Mouse (Mus musculus) left cerebral cortex, adult 9 months (tissue): ENCODE data around the gene Timp2.

Experiments used
- DNase-seq, 2 experiments: peaks; one replicate each; pipeline ENCODE4 v3.0.0; 2022; ENCODE audit warnings: low spot score in 2 of 2

Timp2 gene

GRCm38 (mm10) chr11:118295026-118295425 is 60.5 kb downstream of the Timp2 start:
- DNase-seq, result no peak

GRCm38 (mm10) chr11:118292671-118293070 is 62.9 kb downstream of the Timp2 start:
- no peak for DNase-seq

DNA sequence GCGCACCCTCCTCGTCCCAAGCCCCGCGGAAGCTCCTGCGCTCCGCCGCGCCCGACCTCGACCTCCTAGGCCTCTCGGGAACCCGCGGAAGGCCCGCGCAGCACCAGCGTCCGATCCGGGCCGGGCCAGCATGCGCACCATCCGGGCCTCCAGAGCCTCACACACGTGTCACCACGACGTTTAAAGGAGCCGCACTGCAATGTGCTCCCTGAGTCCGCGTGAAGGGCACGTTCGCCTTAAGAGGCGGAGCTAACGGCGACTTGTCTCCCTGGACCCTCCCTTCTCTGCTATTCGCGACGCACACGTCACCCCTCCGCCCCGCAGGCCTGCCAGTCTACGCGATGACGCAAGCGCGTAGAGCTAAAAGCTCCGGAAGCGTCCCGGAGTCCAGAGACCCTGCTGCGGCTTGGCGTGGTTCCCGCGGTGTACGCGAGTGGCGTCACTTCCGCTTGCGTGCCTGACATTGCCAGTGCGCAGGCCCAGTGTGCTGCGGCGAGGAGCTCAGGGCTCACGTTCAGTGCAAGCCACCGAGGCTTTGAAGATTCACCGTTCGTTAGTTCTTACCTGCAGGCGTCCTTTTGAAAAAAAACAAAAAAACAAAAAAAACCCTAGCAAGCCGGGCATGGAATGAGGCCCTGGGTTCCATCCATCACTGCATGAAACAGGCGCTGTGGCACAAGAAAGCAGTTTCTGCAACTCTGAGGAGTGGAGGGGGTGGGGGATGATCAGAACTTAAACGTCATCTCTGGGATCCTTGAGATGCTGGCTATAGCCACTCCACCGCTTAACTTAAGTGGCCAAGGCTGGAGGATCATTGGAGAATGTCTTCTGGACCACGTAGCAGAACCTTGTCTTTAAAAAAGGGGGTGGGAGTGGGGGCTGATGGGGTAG is 65.3 kb downstream of the Timp2 start, which contains the start of gene Usp36:
Usp36 (minus strand) TSS at position 246 of the 891 bp plus-strand sequence.
- peak; percentile 100 for DNase-seq

GRCm38 (mm10) chr11:118289562-118289961 is 66.0 kb downstream of the Timp2 start:
- no peak for DNase-seq

GRCm38 (mm10) chr11:118289037-118289511 is 66.5 kb downstream of the Timp2 start:
- DNase-seq, result no peak

GRCm38 (mm10) chr11:118287573-118287972 is 68.0 kb downstream of the Timp2 start:
- no peak for DNase-seq

GRCm38 (mm10) chr11:118286434-118286833 is 69.1 kb downstream of the Timp2 start:
- DNase-seq, result no peak

DNA sequence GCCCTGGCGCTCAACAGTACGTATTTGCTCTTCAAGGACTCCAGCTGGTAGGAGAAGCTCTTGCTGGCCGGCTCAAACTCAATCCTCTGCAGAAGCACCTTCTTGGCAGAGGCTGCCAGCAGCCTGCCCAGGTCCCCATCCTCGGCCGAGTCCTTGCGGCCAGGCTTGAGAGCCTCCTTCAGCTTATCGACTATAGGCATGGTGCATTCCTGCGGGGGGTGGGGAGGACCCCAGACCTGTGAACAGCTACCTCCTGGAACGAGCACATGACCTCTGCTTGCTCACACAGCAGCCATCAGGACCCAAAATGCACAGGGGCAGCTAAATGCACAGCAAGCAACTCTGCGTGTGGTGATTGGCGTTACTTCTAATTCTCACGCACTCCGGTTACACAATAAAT is 69.7 kb downstream of the Timp2 start:
- DNase-seq, result no peak

DNA sequence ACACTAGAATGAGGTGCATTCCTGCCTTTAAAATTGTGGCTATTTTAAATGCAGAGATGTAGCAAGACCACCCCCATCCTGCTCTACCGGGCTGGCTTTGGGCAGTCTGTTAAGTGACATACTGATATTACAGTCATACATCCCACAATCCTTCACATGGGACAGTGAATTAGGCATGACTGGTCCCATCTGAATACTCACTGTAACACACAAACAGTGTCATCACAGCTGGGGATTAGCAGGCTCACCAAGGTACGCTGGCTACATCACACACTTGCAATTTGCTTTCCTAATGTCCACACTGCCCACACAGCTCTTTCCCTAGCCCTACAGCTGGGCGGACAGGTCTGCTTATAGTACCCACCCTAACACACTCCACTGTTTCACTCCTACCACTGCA is 75.3 kb downstream of the Timp2 start:
- no peak for DNase-seq

GRCm38 (mm10) chr11:118276328-118276727 is 79.2 kb downstream of the Timp2 start:
- DNase-seq, result no peak

GRCm38 (mm10) chr11:118275092-118275491 is 80.4 kb downstream of the Timp2 start:
- DNase-seq, result no peak

GRCm38 (mm10) chr11:118269827-118270226 is 85.7 kb downstream of the Timp2 start:
- no peak for DNase-seq

DNA sequence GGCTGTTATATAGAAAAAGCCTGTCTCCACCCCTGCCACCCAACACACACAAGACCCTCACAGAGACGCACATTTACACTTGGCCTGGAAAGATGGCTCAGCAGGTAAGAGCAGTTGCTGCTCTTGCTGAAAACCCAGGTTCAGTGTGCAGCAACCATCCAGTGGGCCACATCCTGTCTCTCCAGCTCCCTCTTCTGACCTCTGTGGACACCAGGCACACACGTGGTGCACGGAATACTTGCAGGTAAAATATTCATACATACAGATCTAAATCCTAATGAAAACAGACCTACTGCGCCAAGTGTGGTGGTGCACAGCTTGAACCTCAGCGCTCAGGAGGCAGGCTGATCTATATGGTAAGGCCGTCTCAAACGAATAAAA is 88.9 kb downstream of the Timp2 start:
- DNase-seq, result no peak

DNA sequence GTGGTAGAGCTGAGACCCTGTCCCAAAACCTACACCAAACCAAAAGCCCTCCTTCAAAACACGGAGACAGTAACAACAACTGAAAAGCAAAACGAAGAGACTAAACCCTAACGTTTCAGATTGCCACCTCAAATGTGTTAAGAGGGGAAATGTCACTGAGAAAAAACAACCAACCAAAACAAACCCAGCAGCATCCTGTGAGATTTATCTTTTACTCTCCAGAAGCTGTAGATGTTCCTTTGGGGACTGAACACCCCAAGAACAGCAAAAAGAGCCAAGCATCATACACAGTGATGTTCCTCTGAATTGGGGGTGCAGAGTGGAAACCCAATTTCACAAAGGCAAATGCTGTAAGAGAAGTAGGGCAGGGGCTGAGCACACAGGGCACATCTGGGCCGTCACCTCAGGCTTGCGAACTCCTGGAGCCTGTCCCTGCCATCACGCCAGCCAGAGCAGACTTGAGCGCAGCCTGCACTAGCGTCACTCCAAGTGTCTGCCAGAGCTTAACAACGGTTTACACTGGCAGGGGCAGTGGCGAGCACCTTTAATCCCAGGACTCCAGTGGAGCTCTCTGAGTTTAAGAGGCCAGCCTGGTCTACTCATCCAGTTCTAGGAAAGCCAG is 89.4 kb downstream of the Timp2 start:
- DNase-seq, result no peak

DNA sequence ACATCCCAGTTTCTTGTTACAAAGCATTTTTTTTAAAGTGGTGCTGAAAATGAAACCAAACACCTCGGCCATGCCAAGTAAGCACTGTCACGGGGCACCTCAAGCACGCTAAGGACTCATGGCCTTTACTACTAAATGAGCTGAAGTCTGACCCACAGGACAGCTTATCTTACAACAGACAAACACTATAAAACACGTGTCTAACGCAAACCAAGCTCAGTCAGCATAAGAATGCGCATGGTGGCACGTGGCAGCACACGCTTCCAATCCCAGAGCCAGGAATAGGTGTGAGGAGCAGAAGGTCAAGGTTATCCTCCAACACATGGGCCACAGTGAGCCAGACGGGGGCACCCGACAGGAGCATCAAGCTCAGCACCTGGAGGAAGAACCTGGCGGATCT is 89.9 kb downstream of the Timp2 start:
- no peak for DNase-seq

DNA sequence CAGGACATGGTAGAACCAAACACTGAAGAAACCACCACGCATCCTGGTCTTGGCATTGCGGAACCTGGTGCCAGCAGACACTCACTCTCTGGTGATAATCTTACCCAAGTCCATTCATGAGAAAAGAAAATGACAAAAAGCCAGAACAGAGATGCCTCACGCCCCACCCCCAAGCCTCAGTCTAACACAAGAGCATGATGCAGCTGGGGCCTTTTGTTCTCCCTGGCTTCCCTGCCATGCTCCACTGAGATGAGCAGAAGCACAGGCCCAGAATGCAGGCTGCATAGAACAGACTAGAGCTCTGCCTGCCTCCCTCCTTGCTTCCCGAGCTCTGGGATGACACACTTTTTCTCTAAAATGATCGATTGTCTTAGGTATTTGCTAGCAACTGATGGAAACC is 92.4 kb downstream of the Timp2 start:
- DNase-seq, result peak in 1 of 2 experiments; percentile 37

- no peak for DNase-seq
Observed at GRCm38 (mm10) chr11:118260081-118260480, 95.5 kb downstream of the Timp2 start.

GRCm38 (mm10) chr11:118259580-118259979 is 96.0 kb downstream of the Timp2 start:
- DNase-seq, result no peak

DNA sequence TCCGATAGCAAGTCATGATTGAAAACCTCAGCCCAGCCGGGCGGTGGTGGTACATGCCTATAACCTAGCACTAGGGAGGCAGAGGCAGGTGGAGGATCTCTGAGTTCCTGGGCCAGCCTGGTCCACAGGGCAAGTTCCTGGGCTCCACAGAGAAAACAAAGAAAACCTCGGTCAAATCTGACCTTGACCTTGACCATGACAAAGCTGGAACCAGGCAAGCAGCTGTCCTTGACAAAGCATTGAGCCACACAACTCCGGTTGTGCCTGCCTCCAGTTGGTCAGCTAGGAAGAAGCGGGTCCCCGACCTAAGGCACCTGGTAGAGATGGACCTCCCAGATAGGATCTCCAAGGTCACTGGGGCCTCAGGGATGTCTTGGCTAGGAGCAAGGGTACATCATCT is 99.2 kb downstream of the Timp2 start:
- no peak for DNase-seq

DNA sequence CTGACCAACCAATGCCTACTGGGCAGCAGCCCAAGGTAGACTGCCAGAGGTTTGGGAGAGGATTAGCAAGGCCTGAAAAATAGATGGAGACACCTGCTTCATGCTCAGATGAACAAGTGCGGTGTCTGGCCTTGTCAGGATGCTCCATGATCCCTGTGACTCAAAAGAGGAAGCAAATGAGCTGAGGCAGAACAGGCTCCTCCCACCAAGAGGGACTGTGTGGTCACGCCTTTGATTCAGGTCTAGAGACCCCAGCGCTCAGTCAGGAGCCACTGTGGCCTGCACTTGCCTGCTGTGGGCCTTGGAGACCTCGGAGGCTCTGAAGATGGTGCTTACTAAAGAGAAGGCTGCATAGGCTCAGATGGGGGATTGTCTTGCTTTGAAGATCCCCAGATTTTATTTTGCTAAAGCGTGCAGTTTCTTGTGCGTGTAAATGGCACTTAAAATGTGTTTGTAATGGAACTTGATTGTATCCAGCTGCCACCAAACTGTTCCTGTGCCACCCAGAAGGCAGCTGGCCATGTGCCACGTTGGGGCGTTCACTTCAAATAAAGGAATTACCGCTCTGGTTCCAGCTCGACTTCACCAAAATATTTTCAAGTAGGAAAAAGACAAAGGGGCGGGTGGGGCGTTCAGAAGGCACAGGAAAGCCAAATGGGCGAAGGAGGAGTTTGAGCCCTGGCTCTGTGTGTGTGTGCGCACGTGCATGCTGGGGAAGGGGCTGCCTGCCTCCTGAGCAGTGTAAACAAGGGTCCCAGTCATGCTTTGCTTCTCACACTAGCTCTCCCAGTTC is 101.2 kb downstream of the Timp2 start:
- DNase-seq, result peak; percentile 48 to 55

DNA sequence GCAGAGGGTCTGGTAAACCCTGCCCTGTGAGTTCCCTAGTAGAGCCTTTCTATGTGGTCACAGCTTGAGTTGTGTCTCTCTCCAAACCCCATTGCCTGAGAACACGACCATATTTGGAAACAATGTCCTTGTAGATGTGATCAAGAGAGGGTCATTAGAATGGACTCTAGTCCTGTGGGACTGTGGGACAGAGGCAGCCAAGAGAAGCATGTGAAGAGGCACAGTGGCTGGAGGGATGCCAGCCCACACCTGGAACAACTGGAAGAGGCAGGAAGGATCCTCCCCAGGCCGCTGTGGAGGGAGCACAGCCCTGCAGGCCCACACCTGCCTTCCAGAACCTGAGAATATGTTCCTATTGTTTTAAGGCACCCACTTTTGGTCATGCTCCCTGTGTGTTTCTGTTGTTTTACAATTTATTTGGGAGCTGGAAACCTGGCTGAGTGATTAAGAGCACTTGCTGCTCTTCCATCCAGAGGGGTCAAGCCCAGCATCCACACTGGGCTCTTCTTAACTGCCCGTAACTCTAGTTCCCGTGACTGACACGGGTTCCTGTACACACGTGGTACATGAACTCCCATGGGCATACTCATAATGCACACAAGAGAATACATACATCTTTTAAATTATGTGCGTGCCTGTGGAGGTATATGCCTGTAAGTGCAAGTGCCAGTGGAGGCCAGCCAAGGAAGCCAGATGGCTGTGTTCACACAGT is 101.9 kb downstream of the Timp2 start:
- DNase-seq, result no peak
